Mouse (Mus musculus): ENCODE results near the gene Atp6v1f.

- no peak for TF ChIP-seq CTCF (IDR thresholded peaks at IDR 0.05; ENCODE audit: low read depth)
- TF ChIP-seq EP300 (IDR thresholded peaks at IDR 0.05; ENCODE audit: low read depth), result no peak
These were observed 42.4 kb upstream of the Atp6v1f start for GRCm38 (mm10) chr6:29425118-29425517.
